Mouse (Mus musculus) midbrain, embryonic 14.5 days (tissue): ENCODE measurements around the gene 6330403K07Rik. TPM values are rescaled to one million over a fixed set of nuclear protein-coding genes. Genes with fewer than 3 reads are reported as not detected.

Experiments
- ATAC-seq: fragments of 200-750 bp; cut with Nextera tagmentation; 2 replicates; pipeline ENCODE4 v1.8.0; 2017; ENCODE audit warnings: moderate number of reproducible peaks, moderate library complexity; ENCODE audit not compliant: low FRiP score, low TSS enrichment
- DNase-seq: peaks from one replicate; pipeline ENCODE4 v3.0.0-alpha.2; 2015
- H3K27ac ChIP-seq: fragments of 300-500 bp; sonication (generic); replicated peaks from 2 replicates; pipeline ENCODE4 v1.5.1; 2014; ENCODE audit warnings: mild to moderate bottlenecking, low read depth, low read length, moderate library complexity
- H3K27me3 ChIP-seq: fragments of 300-500 bp; sonication (generic); 2 replicates; pipeline ENCODE4 v1.6.1; 2014; ENCODE audit warnings: low read length, control low read depth, mixed read lengths; ENCODE audit not compliant: control insufficient read depth, insufficient read depth
- H3K36me3 ChIP-seq: fragments of 300-500 bp; sonication (generic); 2 replicates; pipeline ENCODE4 v1.6.1; 2014; ENCODE audit warnings: low read length, control low read depth; ENCODE audit not compliant: control insufficient read depth, insufficient read depth
- H3K4me1 ChIP-seq: fragments of 300-500 bp; sonication (generic); 2 replicates; pipeline ENCODE4 v1.6.1; 2014; ENCODE audit warnings: mild to moderate bottlenecking, antibody characterized with exemption, low read length, control low read depth; ENCODE audit not compliant: control insufficient read depth, insufficient read depth
- H3K4me2 ChIP-seq: fragments of 300-500 bp; sonication (generic); 2 replicates; pipeline ENCODE4 v1.6.1; 2014; ENCODE audit warnings: mild to moderate bottlenecking, low read length, moderate library complexity
- H3K4me3 ChIP-seq: fragments of 300-500 bp; sonication (generic); replicated peaks from 2 replicates; pipeline ENCODE4 v1.5.1; 2014; ENCODE audit warnings: low read depth, low read length
- H3K9ac ChIP-seq: fragments of 300-500 bp; sonication (generic); replicated peaks from 2 replicates; pipeline ENCODE4 v1.6.1; 2014; ENCODE audit warnings: mild to moderate bottlenecking, low read length, moderate library complexity
- H3K9me3 ChIP-seq: fragments of 300-500 bp; sonication (generic); 2 replicates; pipeline ENCODE4 v1.6.1; 2016; ENCODE audit warnings: low read length, control low read depth, mixed read lengths; ENCODE audit not compliant: control insufficient read depth
- WGBS: fragments of 180-500 bp; shearing (Covaris S2); extraction: QIAGEN DNeasy Blood & Tissue Kit; methylation state at CpG from one replicate; pipeline ENCODE4 v1.1.7; 2014; 5-methylcytosine and 5-hydroxymethylcytosine counted together
- polyA plus RNA-seq: library from polyadenylated mRNA; unstranded; fragments of >200 nt; fragmentation: Nextera tagmentation; extraction: Ambion mirVana; gene quantifications from 2 replicates; pipeline ENCODE4 v1.2.1, GENCODE M21; 2014

The 6330403K07Rik gene
- 317 and 572 TPM in 2 replicates for polyA plus RNA-seq

- 0 out of 2 replicates have a peak, but pooled peaks cover 2% of the 10 kb centered on the region for H3K36me3 ChIP-seq
- H3K4me1 ChIP-seq: peaks cover 21% of the 10 kb centered on the region
- H3K4me3 ChIP-seq: peak within 1 kb of the TSS; percentile 57
- H3K27ac ChIP-seq: peak within 1 kb of the TSS; percentile 97
- peak within 1 kb of the TSS; percentile 76 for H3K9ac ChIP-seq
- peak; percentile 90 for DNase-seq
- no peaks in the 10 kb centered on the region for H3K27me3 ChIP-seq
- H3K4me2 ChIP-seq: peak within 1 kb of the TSS; percentile 83
- ATAC-seq: peak; percentile 97
- under 1% methylated on average over 31 of the region's 31 CpGs for WGBS
- H3K9me3 ChIP-seq: no peaks in the 10 kb centered on the region
These were observed at the start of gene 6330403K07Rik for GRCm38 (mm10) chr11:71033163-71033761. Gene 6330403K07Rik (minus strand): TSS chr11:71033513.

- DNase-seq (no peak), ATAC-seq (no peak)
- Histone ChIP-seq H3K27ac (no peak overlapping the region), H3K36me3 (no peaks in the 10 kb centered on the region), H3K4me2 (no peak overlapping the region), H3K4me3 (no peak overlapping the region), H3K9me3 (no peaks in the 10 kb centered on the region), H3K9ac (no peak overlapping the region), H3K27me3 (no peaks in the 10 kb centered on the region), H3K4me1 (no peaks in the 10 kb centered on the region)
- 83% methylated on average over 1 of the region's 1 CpGs for WGBS
These were observed 43.0 kb upstream of the 6330403K07Rik start for GRCm38 (mm10) chr11:71076342-71076741.

- H3K4me3 ChIP-seq: no peak overlapping the region
- H3K4me2 ChIP-seq: no peak overlapping the region
- no peaks in the 10 kb centered on the region for H3K9me3 ChIP-seq
- 3% methylated on average over 1 of the region's 1 CpGs for WGBS
- H3K27me3 ChIP-seq: no peaks in the 10 kb centered on the region
- DNase-seq: peak; percentile 85
- no peaks in the 10 kb centered on the region for H3K36me3 ChIP-seq
- no peaks in the 10 kb centered on the region for H3K4me1 ChIP-seq
- no peak for ATAC-seq
- no peak overlapping the region for H3K9ac ChIP-seq
- H3K27ac ChIP-seq: no peak overlapping the region
These were observed 19.2 kb upstream of the 6330403K07Rik start for GRCm38 (mm10) chr11:71052554-71052953.

GRCm38 (mm10) chr11:71039526-71040298 is 6.4 kb upstream of the 6330403K07Rik start:
- Histone ChIP-seq H3K27me3 (no peaks in the 10 kb centered on the region), H3K9ac (no peak overlapping the region), H3K36me3 (no peaks in the 10 kb centered on the region), H3K4me2 (no peak overlapping the region), H3K27ac (no peak overlapping the region), H3K4me3 (no peak overlapping the region), H3K4me1 (0 out of 2 replicates have a peak, but pooled peaks cover 3% of the 10 kb centered on the region), H3K9me3 (no peaks in the 10 kb centered on the region)
- WGBS: 98% methylated on average over 5 of the region's 5 CpGs
- no peak for DNase-seq
- ATAC-seq: no peak

- no peaks in the 10 kb centered on the region for H3K9me3 ChIP-seq
- peak overlapping the region; percentile 76 for H3K9ac ChIP-seq
- H3K4me1 ChIP-seq: peaks cover 21% of the 10 kb centered on the region
- peak; percentile 76 for DNase-seq
- H3K27me3 ChIP-seq: no peaks in the 10 kb centered on the region
- peak overlapping the region; percentile 57 for H3K4me3 ChIP-seq
- H3K36me3 ChIP-seq: peaks cover 8% of the 10 kb centered on the region
- peak overlapping the region; percentile 83 for H3K4me2 ChIP-seq
- peak overlapping the region; percentile 97 for H3K27ac ChIP-seq
- under 1% methylated on average over 26 of the region's 26 CpGs for WGBS
- peak; percentile 47; the same call in 1 of the 2 replicates for ATAC-seq
These were observed 686 bp downstream of the 6330403K07Rik start for GRCm38 (mm10) chr11:71032491-71033162.

- H3K4me2 ChIP-seq: peak overlapping the region; percentile 83
- peaks cover 21% of the 10 kb centered on the region for H3K4me1 ChIP-seq
- WGBS: 53% methylated on average over 7 of the region's 7 CpGs
- H3K4me3 ChIP-seq: peak overlapping the region; percentile 57
- peak overlapping the region; percentile 76 for H3K9ac ChIP-seq
- H3K36me3 ChIP-seq: peaks cover 14% of the 10 kb centered on the region
- peak overlapping the region; percentile 97 for H3K27ac ChIP-seq
- ATAC-seq (no peak), DNase-seq (no peak)
- no peaks in the 10 kb centered on the region for H3K9me3 ChIP-seq
- H3K27me3 ChIP-seq: no peaks in the 10 kb centered on the region
These were observed 1.2 kb downstream of the 6330403K07Rik start for GRCm38 (mm10) chr11:71032070-71032469.

GRCm38 (mm10) chr11:71029403-71030118 is 3.8 kb downstream of the 6330403K07Rik start:
- no peak overlapping the region for H3K4me3 ChIP-seq
- DNase-seq (no peak), ATAC-seq (no peak)
- H3K27me3 ChIP-seq: no peaks in the 10 kb centered on the region
- 75% methylated on average over 3 of the region's 3 CpGs for WGBS
- peaks cover 18% of the 10 kb centered on the region for H3K4me1 ChIP-seq
- no peaks in the 10 kb centered on the region for H3K9me3 ChIP-seq
- peaks cover 39% of the 10 kb centered on the region for H3K36me3 ChIP-seq
- no peak overlapping the region for H3K27ac ChIP-seq
- H3K9ac ChIP-seq: no peak overlapping the region
- no peak overlapping the region for H3K4me2 ChIP-seq

- no peak for DNase-seq
- no peaks in the 10 kb centered on the region for H3K27me3 ChIP-seq
- H3K4me2 ChIP-seq: no peak overlapping the region
- no peak overlapping the region for H3K9ac ChIP-seq
- no peak overlapping the region for H3K4me3 ChIP-seq
- H3K27ac ChIP-seq: no peak overlapping the region
- ATAC-seq: no peak
- no peaks in the 10 kb centered on the region for H3K9me3 ChIP-seq
- peaks cover 44% of the 10 kb centered on the region for H3K36me3 ChIP-seq
- 81% methylated on average over 3 of the region's 3 CpGs for WGBS
- H3K4me1 ChIP-seq: peaks cover 12% of the 10 kb centered on the region
These were observed 5.0 kb downstream of the 6330403K07Rik start for GRCm38 (mm10) chr11:71028280-71028679.
